Mouse (Mus musculus) bone marrow macrophage, adult 2 months (primary cell): ENCODE data around the gene Traip. TPM values are rescaled to one million over a fixed set of nuclear protein-coding genes. Genes with fewer than 3 reads are reported as not detected.
A peak's percentile ranks its signal among the peaks of the same experiment; 100 is the strongest.

Experiments
- H3K27ac ChIP-seq: 2 replicates; pipeline ENCODE4 v1.5.1; 2012; ENCODE audit warnings: low read depth, low read length; ENCODE audit not compliant: insufficient read depth
- H3K4me1 ChIP-seq: 2 replicates; pipeline ENCODE4 v1.6.1; 2012; ENCODE audit warnings: low read length; ENCODE audit not compliant: control insufficient read depth, insufficient read depth
- H3K4me3 ChIP-seq: 2 replicates; pipeline ENCODE4 v1.5.1; 2012; ENCODE audit warnings: mild to moderate bottlenecking, low read length, moderate library complexity; ENCODE audit not compliant: insufficient read depth
- CTCF ChIP-seq: IDR thresholded peaks from 2 replicates; pipeline ENCODE4 v1.5.1; 2012; ENCODE audit warnings: low read depth, mild to moderate bottlenecking, low read length, moderate library complexity
- POLR2A ChIP-seq: IDR thresholded peaks from 2 replicates; pipeline ENCODE4 v1.6.1; 2012; ENCODE audit warnings: mild to moderate bottlenecking, low read depth, low read length, borderline replicate concordance
- polyA plus RNA-seq: library from polyadenylated mRNA; stranded (reverse); fragments of >200 nt; gene quantifications from 2 replicates; pipeline ENCODE4 v1.2.4, GENCODE M21; 2012; ENCODE audit not compliant: missing spikeins, insufficient read depth, insufficient read length

The Traip gene
- polyA plus RNA-seq, 1 experiment: 5.0 TPM

- Histone ChIP-seq H3K27ac (no peak overlapping the region), H3K4me3 (no peak overlapping the region), H3K4me1 (peaks cover 9% of the 10 kb centered on the region)
- no peak for TF ChIP-seq CTCF
- TF ChIP-seq POLR2A: no peak
Observed at GRCm38 (mm10) chr9:107910025-107910769, 39.7 kb upstream of the Traip start.

GRCm38 (mm10) chr9:107914764-107915420, 35.0 kb upstream of the Traip start:
- Histone ChIP-seq H3K27ac (no peak overlapping the region), H3K4me3 (no peak overlapping the region)
- TF ChIP-seq POLR2A (no peak), CTCF (no peak)

GRCm38 (mm10) chr9:107917895-107918608, 31.9 kb upstream of the Traip start:
- H3K4me3 ChIP-seq: no peak overlapping the region
- H3K4me1 ChIP-seq: peaks cover 17% of the 10 kb centered on the region
- H3K27ac ChIP-seq: no peak overlapping the region
- TF ChIP-seq CTCF (no peak), POLR2A (no peak)

More at GRCm38 (mm10) chr9:107914764-107915420, 35.0 kb upstream of the Traip start:
- H3K4me1 ChIP-seq: no peaks in the 10 kb centered on the region

- no peak for TF ChIP-seq POLR2A
- no peak for TF ChIP-seq CTCF
- no peak overlapping the region for H3K4me3 ChIP-seq
- H3K4me1 ChIP-seq: peaks cover 26% of the 10 kb centered on the region
- no peak overlapping the region for H3K27ac ChIP-seq
Observed at GRCm38 (mm10) chr9:107918884-107919283, 31.1 kb upstream of the Traip start.

- Histone ChIP-seq H3K27ac (no peak overlapping the region), H3K4me1 (peaks cover 31% of the 10 kb centered on the region), H3K4me3 (no peak overlapping the region)
- no peak for TF ChIP-seq POLR2A
- no peak for TF ChIP-seq CTCF
Observed at GRCm38 (mm10) chr9:107919441-107919840, 30.5 kb upstream of the Traip start.

- H3K27ac ChIP-seq: no peak overlapping the region
- no peak overlapping the region for H3K4me3 ChIP-seq
- H3K4me1 ChIP-seq: peaks cover 32% of the 10 kb centered on the region
- 0 out of 2 replicates have a peak, but pooled peaks have one; percentile 5 for TF ChIP-seq CTCF
- TF ChIP-seq POLR2A: no peak
Observed at GRCm38 (mm10) chr9:107923021-107923420, 26.9 kb upstream of the Traip start.

- Histone ChIP-seq H3K27ac (no peak overlapping the region), H3K4me1 (peaks cover 32% of the 10 kb centered on the region), H3K4me3 (no peak overlapping the region)
- TF ChIP-seq POLR2A: no peak
- TF ChIP-seq CTCF: no peak
Observed at GRCm38 (mm10) chr9:107923956-107924355, 26.0 kb upstream of the Traip start.

- Histone ChIP-seq H3K4me1 (peaks cover 32% of the 10 kb centered on the region), H3K27ac (no peak overlapping the region), H3K4me3 (no peak overlapping the region)
- TF ChIP-seq POLR2A (no peak), CTCF (no peak)
Observed at GRCm38 (mm10) chr9:107925251-107925650, 24.7 kb upstream of the Traip start.

- no peak for TF ChIP-seq CTCF
- TF ChIP-seq POLR2A: no peak
- H3K27ac ChIP-seq: no peak overlapping the region
- no peak overlapping the region for H3K4me3 ChIP-seq
- H3K4me1 ChIP-seq: peaks cover 25% of the 10 kb centered on the region
Observed at GRCm38 (mm10) chr9:107926920-107927420, 23.0 kb upstream of the Traip start.
